Mouse (Mus musculus) stomach, adult 2 months (tissue): ENCODE results near the gene Hes3. TPM values are rescaled to one million over a fixed set of nuclear protein-coding genes. Genes with fewer than 3 reads are reported as not detected.

Experiments
- polyA plus RNA-seq: library from polyadenylated mRNA; depleted of rRNA; stranded (reverse); fragments of >200 nt; gene quantifications from 2 replicates; pipeline ENCODE4 v1.2.3, GENCODE M21; 2012; rRNA removed

Gene Hes3
- not detected in 2 replicates for polyA plus RNA-seq

DNA sequence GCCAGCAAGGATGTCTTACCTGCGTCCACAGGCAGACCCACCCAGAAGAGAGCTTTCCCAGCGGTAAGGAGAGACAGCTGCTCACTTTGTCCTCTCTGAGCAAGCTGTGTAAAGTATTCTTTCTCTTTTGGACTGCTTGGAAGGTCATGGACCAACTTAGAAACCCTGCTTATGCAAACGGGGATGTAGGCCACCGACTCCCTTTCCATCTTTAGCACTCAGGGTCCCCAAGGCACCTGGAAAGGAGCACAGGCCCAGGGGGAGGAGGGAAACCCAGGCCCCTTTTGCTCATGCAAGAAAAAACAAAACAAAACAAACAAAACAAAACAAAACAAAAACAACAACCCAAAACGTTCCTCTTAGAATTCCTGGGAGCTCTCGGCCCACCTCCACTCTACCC, at the start of gene Hes3:
Gene Hes3, minus strand, starts transcription at position 101 of the 400 bp plus-strand sequence.

DNA sequence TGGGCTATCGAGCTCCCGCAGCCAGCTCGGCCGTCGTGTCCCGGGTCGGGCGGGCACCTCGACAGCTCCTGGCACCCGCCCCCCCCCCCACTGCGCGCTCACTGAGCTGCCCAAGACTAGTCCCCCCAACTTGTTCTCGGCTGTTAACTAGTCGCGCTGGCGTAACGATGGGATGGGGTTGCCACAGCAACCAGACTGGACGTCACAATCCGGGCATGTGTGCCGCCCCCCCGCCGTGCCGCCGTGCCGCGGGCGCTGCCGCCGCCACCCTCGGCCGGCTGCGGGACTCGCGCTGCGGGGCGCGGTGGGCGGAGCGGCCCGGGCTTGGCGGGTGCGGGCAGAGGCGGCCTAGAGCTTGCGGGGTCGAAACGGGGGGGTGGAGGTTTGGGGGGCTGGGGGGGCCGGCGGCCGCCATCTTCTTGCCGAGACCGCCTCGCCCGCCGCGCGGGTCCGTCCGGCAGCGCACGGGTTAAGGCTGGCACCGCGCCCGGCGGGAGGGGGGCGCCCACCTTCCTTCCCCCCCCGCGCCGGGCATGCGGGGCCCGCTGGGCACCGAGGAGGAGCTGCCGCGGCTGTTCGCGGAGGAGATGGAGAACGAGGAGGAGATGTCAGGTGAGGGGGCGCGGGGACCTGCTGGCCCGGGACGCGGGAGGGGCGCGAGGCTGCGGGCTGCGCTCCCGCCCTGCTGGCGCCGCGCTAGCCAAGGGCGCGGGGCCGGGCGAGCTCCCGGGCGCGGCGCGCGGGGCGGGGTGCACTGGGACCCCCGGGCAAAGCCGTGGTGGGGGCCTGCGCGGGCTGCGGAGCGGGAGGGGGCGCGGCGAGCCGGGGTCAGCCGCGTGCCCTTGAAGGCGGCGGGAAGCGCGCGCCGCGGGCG, 47.2 kb upstream of the Hes3 start, which contains the start of gene Chd5:
Gene Chd5, plus strand, starts transcription at position 233 of the 874 bp plus-strand sequence.

DNA sequence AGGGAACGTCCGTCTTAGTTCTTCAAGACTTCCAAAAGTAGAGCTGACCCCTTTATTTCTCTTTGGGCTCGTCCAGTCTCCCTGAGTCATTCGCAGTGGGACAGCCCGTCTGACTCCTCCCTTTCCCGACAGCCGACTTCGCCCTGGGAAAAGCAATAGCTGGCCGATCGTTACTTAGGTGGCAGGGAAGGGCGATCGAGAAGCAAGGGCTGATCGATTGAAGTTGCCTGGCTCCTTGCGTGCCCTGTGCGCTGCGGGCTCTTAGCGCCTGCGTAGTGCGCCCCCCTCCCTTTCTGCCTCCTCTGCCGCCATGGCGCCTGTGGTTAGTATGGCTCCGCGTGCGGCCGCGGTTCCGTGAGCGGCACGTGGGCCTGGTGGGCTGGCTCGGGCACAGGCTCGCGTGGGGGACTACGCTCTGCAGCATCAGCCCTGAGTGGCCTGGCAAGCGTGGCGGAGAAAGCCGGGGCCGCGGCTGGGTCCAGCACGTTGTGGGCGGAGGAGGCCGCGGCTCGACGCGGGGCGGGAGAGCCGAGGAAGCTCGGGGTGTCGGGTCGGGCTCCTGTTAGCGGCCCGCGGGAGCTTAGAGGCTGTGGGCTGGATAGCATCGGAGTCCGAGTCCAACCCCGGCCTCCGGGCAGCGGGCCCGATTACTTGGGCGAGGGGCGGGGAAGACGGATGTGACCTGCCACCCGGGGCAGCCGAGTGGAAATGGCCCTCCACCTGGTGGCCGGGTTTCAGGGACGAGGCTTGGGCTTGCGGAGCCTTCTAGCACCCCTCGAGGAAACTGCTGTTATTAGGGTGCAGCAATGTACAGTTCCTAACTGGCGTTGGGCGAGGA, 34.3 kb upstream of the Hes3 start, which contains the start of gene Rpl22:
Gene Rpl22, plus strand, starts transcription at position 169 of the 838 bp plus-strand sequence.

DNA sequence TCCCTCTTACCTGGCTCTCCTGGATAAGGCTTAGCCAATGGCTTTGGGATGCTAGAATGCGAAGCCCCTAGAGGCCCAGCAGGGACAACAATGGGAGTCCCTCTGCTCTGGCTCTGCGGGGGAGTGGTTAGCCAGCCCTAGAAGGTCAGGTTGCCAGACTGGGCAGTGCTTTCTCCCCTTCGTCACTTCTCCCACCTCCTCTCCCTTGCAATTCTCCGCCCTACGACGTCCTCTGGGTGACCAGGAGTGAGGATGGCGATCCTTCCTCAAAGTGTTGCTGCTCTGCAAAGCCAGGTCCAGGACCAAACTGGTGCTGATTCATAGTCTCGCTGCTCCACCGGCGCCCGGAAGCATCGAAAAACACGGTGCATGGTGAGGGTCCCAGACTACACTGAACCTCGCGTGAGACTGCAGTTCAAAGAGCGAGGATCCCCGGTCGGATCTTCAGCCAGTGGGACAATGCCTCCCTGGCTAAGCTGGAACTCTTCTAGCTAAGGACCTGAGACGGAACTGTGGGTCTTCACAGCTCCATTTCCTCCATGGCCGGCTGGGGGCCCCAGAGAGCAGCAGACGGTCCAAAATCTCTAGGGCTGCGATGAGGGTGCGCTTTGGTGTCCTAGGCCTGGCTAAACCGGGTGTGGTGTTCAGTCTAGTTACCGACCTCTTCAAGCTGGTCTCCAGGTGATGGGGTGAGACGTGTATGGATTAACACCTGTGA, 27.2 kb upstream of the Hes3 start, which contains the start of gene Rnf207:
Gene Rnf207, minus strand, starts transcription at position 477 of the 718 bp plus-strand sequence.

DNA sequence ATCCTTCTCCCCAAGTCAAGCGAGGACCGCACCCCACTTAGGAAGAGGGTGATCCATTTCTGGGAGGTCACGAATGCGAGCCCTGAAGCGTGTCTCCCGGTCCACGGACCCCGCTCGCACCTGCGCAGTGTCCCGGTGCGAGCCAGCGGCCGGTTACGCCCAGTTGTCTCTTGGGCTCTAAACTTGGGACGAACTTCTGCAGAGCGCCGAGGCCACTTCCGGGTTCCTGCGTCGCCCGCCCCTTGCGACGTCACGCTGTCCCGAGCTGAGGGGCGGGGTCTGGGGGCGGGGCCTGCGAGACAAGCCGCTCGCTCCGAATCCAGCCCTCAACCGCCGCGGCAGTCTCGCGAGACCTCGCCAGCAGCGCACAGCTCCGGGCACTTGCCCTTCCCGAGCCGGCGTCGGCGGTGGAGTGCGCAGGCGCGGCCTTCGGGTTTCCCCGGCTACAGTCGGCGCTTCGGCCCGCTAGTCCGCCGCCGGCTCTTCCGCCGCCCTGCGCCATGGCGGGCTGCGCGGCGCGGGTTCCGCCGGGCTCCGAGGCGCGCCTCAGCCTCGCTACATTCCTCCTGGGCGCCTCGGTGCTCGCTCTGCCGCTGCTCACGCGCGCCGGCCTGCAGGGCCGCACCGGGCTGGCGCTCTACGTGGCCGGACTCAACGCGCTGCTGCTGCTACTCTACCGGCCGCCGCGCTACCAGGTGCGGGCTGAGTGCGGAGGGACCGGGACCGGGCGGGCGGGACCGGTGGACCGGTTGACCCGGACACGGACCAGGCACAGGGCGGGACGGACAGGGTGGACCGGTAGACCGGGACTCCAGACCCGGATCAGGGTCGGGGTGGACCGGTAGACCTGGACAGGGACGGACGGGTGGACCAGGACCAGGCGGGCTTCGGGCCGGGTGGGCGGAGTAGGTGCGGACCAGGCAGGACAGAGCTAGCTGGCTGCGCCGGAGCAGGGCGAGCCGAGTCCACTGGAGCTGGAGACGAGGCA, 5.7 kb upstream of the Hes3 start, which contains the start of gene Icmt:
Gene Icmt, plus strand, starts transcription at position 354 of the 988 bp plus-strand sequence.

DNA sequence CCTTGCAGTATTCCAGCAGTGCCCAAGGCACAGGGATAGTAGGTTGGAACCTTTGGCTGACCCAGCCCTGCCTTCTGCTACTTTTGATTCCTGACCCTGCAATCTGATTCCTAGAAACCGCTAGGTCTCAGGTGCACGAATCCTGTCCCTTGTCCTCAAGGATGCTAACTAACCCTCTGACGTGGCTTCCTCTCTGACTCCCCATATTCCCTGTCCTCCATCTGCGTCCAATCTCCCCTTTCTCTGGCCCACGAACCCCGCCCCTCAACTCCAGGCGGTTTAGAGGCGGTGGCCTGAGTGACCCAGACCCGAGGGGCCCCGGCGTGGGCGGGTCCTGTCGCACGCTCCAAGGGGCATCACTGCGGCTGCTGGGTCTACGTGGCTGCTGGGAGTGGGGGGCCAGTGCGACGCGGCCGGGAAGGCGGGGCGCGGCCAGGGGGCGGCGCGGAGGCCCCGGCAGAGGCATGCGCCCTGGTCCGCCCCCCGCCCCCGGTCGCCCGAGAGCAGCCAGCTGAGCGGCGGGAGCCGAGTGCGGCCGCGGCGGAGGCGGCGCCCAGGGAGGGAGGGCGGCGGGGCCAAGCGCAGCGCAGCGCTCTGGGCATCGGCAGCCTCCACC, 17.7 kb downstream of the Hes3 start, which contains the start of gene Gpr153:
Gene Gpr153, plus strand, starts transcription at position 612 of the 616 bp plus-strand sequence.

Other genes with a start within 250 kb of the Hes3 start
- gene Plekhg5, start 219.2 kb downstream of the Hes3 start, polyA plus RNA-seq: 13.5 and 14.7 TPM in 2 replicates
- 3.6 and 4.1 TPM in 2 replicates for gene Tnfrsf25, start 175.7 kb downstream of the Hes3 start, polyA plus RNA-seq
- gene Espn, start 139.3 kb downstream of the Hes3 start, polyA plus RNA-seq: 35.6 and 61.3 TPM in 2 replicates
- gene Hes2, start 132.8 kb downstream of the Hes3 start, polyA plus RNA-seq: 1.4 and 2.2 TPM in 2 replicates
- 20.9 and 22.8 TPM in 2 replicates for gene Acot7, start 113.5 kb downstream of the Hes3 start, polyA plus RNA-seq
- gene Gpr153, start 17.4 kb downstream of the Hes3 start, polyA plus RNA-seq: 9.9 and 15.4 TPM in 2 replicates
- gene Icmt, start 5.6 kb upstream of the Hes3 start, polyA plus RNA-seq: 12.2 and 15.1 TPM in 2 replicates
- 2.5 and 2.9 TPM in 2 replicates for gene Rnf207, start 27.3 kb upstream of the Hes3 start, polyA plus RNA-seq
- gene Rpl22, start 34.1 kb upstream of the Hes3 start, polyA plus RNA-seq: 3.8 and 6.2 TPM in 2 replicates
- 0.38 and 0.61 TPM in 2 replicates for gene Chd5, start 47.0 kb upstream of the Hes3 start, polyA plus RNA-seq
- gene Nphp4, start 185.0 kb upstream of the Hes3 start, polyA plus RNA-seq: 0.66 and 0.67 TPM in 2 replicates
- gene Kcnab2, start 186.2 kb upstream of the Hes3 start, polyA plus RNA-seq: 1.3 and 2.1 TPM in 2 replicates